Mouse (Mus musculus) kidney, adult 2 months (tissue): ENCODE measurements at regions not wholly inside any gene's neighbourhood (a gene's known extent, or its start where the extent isn't known, plus 50 kb on each side); places are given as distances from the start of the nearest gene placed in this dataset.

ENCODE experiments used
- CTCF ChIP-seq: fragments of 200-500 bp; conservative IDR thresholded peaks from 2 replicates; pipeline ENCODE4 v1.5.1; 2011; ENCODE audit warnings: low read depth, mild to moderate bottlenecking, control low read depth, low read length, moderate library complexity, mixed read lengths; ENCODE audit not compliant: insufficient read depth, insufficient read length
- POLR2A ChIP-seq: fragments of 200-500 bp; IDR thresholded peaks from one replicate; pipeline ENCODE4 v1.6.1; 2011; ENCODE audit warnings: low read depth, low read length, control low read depth

DNA sequence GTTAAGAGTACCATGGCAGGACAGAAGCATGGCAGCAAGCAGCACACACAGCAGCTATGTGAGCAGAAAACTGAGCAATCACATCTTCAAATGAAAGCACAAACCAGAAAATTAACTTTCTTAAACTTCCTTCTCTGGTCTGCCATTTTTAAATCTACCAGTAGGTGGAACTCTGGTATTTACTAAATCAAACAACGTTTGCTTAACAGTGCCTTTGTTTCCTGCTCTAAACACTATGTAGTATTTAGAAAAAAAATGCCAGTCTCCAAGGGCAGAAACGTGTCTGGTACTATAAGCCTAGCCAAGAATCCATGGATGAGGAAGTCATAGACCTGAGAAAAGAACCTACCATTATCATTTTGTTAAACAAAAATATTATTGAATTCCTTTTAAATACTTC, 249.1 kb downstream of the Prdm13 start:
- TF ChIP-seq CTCF, result no peak
- no peak for TF ChIP-seq POLR2A
